Mouse (Mus musculus) kidney, adult 2 months (tissue): ENCODE measurements around the gene Pgd. TPM values are rescaled to one million over a fixed set of nuclear protein-coding genes. Genes with fewer than 3 reads are reported as not detected.

Experiments
- DNase-seq: peaks from one replicate; pipeline ENCODE4 v3.0.0; 2021
- H3K27ac ChIP-seq: fragments of 200-500 bp; 2 replicates; pipeline ENCODE4 v1.5.1; 2012; ENCODE audit warnings: low read depth, low read length, control low read depth, inconsistent platforms; ENCODE audit not compliant: insufficient read depth
- H3K27me3 ChIP-seq: fragments of 200-500 bp; replicated peaks from 2 replicates; pipeline ENCODE4 v1.6.1; 2012; ENCODE audit warnings: mild to moderate bottlenecking, moderate library complexity, low read length, inconsistent platforms; ENCODE audit not compliant: control insufficient read depth, insufficient read depth
- H3K36me3 ChIP-seq: fragments of 200-500 bp; 2 replicates; pipeline ENCODE4 v1.6.1; 2012; ENCODE audit warnings: mild to moderate bottlenecking, moderate library complexity, low read length, inconsistent platforms; ENCODE audit not compliant: control insufficient read depth, insufficient read depth
- H3K4me1 ChIP-seq: fragments of 200-500 bp; 2 replicates; pipeline ENCODE4 v1.6.1; 2011; ENCODE audit warnings: low read length; ENCODE audit not compliant: control insufficient read depth, insufficient read depth
- H3K4me3 ChIP-seq: fragments of 200-500 bp; 2 replicates; pipeline ENCODE4 v1.5.1; 2011; ENCODE audit warnings: mild to moderate bottlenecking, low read depth, low read length, control low read depth; ENCODE audit not compliant: insufficient read depth
- CTCF ChIP-seq: fragments of 200-500 bp; conservative IDR thresholded peaks from 2 replicates; pipeline ENCODE4 v1.5.1; 2011; ENCODE audit warnings: low read depth, mild to moderate bottlenecking, control low read depth, low read length, moderate library complexity, mixed read lengths; ENCODE audit not compliant: insufficient read depth, insufficient read length
- POLR2A ChIP-seq: fragments of 200-500 bp; IDR thresholded peaks from one replicate; pipeline ENCODE4 v1.6.1; 2011; ENCODE audit warnings: low read depth, low read length, control low read depth
- WGBS: fragments of 180-500 bp; shearing (Covaris S2); methylation state at CpG from one replicate; pipeline ENCODE4 v1.1.7; 2018; 5-methylcytosine and 5-hydroxymethylcytosine counted together
- polyA plus RNA-seq: library from polyadenylated mRNA; depleted of rRNA; stranded (reverse); fragments of >200 nt; gene quantifications from 2 replicates; pipeline ENCODE4 v1.2.3, GENCODE M21; 2012

Pgd gene
- polyA plus RNA-seq, 1 experiment = 126 TPM

DNA sequence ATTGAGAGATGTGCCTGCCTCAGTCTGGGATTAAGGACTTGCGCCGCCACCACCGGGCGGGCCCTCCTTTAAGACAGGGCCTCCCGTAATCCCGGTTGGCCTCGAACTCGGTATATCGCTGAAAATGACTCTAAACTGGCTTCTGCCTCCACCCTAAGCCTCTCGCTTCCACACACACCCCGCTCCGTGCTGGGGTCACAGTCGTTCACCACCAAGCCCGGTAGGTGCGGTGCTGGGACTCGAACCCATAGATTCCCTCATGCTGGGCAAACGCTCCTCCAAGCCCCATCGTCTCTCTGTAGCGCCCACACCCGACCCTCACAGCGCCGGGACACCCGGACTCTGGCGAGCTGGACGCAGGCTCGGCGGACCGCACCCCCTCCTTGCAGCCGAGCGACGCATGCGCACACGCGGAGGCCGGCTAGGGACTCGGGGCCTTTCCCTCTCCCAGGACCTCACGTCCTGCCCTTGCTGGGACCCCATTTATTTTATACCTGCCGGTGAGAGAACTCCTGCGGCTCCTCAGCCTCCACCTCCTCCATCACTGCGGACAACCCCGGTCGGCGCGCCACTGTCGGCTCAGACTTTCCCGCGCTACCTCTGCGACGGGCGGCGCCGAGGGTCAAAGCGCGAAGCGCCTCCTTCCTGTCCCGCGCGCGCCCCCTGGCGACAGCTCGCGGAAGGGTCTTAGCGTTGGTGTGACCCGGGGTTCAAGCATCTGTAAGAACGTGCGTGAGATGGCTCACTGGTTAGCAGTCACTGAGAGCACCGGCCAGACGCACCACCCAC lies 29.4 kb downstream of the Pgd start, which contains the start of gene Cenps:
Gene Cenps, minus strand, starts transcription at position 648 of the 789 bp plus-strand sequence.
- 2% methylated on average over 68 of the region's 68 CpGs for WGBS
- peak within 1 kb of the TSS; percentile 77 for H3K4me3 ChIP-seq
- H3K36me3 ChIP-seq = no peaks in the 10 kb centered on the region
- peak; percentile 80 for TF ChIP-seq CTCF
- no peak for TF ChIP-seq POLR2A
- no peak within 1 kb of the TSS for H3K27ac ChIP-seq
- no peaks in the 10 kb centered on the region for H3K4me1 ChIP-seq
- DNase-seq = peak; percentile 92
- no peaks in the 10 kb centered on the region for H3K27me3 ChIP-seq

DNA sequence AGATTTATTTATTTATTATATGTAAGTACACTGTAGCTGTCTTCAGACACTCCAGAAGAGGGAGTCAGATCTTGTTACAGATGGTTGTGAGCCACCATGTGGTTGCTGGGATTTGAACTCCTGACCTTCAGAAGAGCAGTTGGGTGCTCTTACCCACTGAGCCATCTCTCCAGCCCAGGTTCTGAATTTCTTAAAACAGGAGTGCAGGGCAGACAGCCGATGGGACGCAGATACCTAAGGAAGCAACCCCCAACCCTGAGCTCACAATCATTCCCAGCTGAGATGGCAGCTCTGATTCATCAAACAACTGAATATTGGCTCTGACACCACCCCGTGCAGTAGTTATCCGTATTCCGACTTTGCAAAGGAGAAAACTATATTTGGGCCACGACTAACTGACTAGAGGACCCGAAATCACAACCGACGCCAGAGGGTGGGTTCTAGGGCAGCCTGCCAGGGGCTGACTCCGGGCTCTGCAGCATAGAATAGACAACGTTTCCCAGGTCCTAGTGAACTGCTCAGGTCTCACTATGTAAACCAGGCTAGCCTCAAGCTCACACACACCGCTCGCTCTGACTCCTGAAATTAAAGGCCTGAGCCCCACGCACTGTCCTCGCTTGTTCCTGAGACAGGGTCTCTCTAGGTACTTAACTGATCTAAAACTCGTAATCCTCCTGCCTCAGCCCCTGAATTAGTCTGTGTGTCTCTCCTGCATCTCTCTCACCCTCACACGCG lies 30.3 kb downstream of the Pgd start:
- no peak for TF ChIP-seq CTCF
- TF ChIP-seq POLR2A = no peak
- Histone ChIP-seq H3K36me3 (no peaks in the 10 kb centered on the region), H3K27me3 (no peaks in the 10 kb centered on the region), H3K4me3 (no peak overlapping the region), H3K27ac (no peak overlapping the region), H3K4me1 (no peaks in the 10 kb centered on the region)
- WGBS = 75% methylated on average over 18 of the region's 18 CpGs
- no peak for DNase-seq

GRCm38 (mm10) chr4:149133395-149133794 lies 33.2 kb downstream of the Pgd start:
- Histone ChIP-seq H3K4me3 (no peak overlapping the region), H3K36me3 (no peaks in the 10 kb centered on the region), H3K27ac (no peak overlapping the region), H3K4me1 (no peaks in the 10 kb centered on the region), H3K27me3 (no peaks in the 10 kb centered on the region)
- 90% methylated on average over 5 of the region's 5 CpGs for WGBS
- no peak for DNase-seq
- no peak for TF ChIP-seq CTCF
- no peak for TF ChIP-seq POLR2A

DNA sequence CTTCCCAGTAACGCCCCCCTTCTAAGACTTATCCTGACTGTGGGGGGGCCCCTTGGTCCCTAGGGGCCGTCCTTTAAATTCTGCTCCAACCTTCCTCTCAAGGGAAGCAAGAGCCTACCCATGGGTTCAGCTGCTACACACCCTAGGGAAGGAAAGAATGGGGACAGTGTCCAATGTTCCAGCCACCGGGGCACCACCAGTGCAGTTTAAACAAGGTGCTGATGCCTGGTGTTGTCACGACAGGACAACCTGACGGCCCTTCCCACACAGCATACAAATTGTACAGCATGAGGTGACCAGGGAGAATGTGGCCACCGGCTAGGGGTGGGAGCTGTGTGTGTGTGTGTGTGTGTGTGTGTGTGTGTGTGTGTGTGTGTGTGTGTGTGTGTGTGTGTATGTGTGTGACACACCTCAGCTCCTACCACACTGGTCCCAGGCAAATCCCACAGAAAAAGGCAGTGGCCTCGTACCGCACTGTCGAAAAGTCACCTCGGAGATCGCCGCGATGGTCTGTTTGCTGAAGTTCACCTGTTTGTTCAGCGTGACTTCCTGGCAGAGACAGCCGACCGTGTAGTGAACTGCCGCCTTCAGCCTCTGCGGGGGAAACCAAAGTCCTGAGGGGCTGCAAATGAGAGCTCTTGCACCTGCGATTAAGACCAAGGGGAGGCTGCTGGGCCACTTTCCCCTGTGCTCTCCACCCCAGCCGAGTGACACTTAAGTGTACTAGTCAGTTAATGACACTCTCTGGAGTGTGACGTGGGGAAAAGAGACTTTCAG lies 34.6 kb downstream of the Pgd start:
- H3K27me3 ChIP-seq = no peaks in the 10 kb centered on the region
- H3K36me3 ChIP-seq = no peaks in the 10 kb centered on the region
- DNase-seq = no peak
- WGBS = 62% methylated on average over 21 of the region's 21 CpGs
- no peaks in the 10 kb centered on the region for H3K4me1 ChIP-seq
- no peak overlapping the region for H3K27ac ChIP-seq
- TF ChIP-seq POLR2A (no peak), CTCF (no peak)
- no peak overlapping the region for H3K4me3 ChIP-seq

DNA sequence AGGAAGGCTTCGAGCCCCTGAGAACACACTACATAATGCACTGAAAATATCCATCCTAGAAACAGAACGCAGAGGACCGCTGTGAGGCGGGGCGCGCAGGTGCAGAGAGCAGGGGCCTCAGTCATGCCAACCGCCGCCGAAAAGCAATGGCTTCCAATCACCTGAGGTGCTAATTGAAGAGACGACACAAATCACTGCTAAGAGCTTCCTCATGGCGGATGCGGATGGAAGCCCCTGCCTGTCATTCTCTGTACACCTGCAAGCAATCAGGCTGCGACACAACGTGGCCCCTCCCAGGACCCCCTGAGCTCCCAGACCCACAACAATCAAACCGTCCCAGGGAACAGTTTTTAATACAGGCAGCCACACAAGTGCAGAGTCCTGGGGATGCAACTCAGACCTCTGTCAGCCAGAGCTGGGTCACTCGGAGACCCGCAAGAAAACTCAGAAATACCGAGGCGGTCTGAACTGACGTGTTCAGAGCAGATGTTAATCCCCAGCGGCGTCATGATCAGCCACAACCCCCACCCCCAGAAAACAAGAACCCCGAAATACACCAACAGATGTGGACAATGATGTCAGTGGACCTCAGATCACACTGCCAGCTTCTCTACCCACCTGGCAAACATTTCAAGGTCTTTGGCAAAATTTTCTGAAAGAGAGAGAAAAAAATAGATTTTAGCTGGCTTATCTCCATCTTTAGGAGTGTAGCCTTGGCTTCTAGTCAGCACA lies 35.4 kb downstream of the Pgd start:
- no peak for DNase-seq
- Histone ChIP-seq H3K36me3 (no peaks in the 10 kb centered on the region), H3K4me1 (no peaks in the 10 kb centered on the region), H3K27me3 (no peaks in the 10 kb centered on the region), H3K27ac (no peak overlapping the region), H3K4me3 (no peak overlapping the region)
- 93% methylated on average over 23 of the region's 23 CpGs for WGBS
- TF ChIP-seq POLR2A = no peak
- no peak for TF ChIP-seq CTCF

DNA sequence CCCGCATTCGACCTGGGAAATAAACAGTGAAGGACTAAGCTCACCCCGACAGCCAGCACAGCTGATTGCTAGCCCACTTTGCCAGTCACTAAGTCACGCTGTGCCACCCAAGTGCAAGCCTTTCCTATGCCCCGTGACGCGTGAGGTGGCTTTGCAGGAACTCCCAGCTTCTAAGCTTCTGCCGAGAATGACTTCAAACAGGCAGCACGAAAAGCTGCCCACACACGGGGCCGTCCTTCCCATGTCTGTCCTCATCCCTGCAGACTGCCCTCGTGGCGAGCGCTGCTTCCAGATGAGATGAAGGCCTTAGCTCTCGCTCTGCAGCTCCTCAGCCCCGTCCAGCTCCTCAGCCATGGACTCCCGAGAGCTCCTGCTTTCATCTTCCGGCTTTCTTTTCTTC lies 38.1 kb downstream of the Pgd start:
- DNase-seq = no peak
- Histone ChIP-seq H3K4me3 (no peak overlapping the region), H3K4me1 (no peaks in the 10 kb centered on the region), H3K27ac (no peak overlapping the region), H3K27me3 (no peaks in the 10 kb centered on the region), H3K36me3 (no peaks in the 10 kb centered on the region)
- WGBS = 89% methylated on average over 18 of the region's 18 CpGs
- TF ChIP-seq CTCF (no peak), POLR2A (no peak)
